Mouse (Mus musculus) urinary bladder, adult 2 months (tissue): Measurements from ENCODE around the gene Apobec2. TPM values are rescaled to one million over a fixed set of nuclear protein-coding genes. Genes with fewer than 3 reads are reported as not detected.

Source experiments
- polyA plus RNA-seq: library from polyadenylated mRNA; depleted of rRNA; stranded (reverse); fragments of >200 nt; gene quantifications from 2 replicates; pipeline ENCODE4 v1.2.3, GENCODE M21; 2012; rRNA removed

The Apobec2 gene
- polyA plus RNA-seq, 1 experiment, result 6.8 TPM

Other genes with a start within 250 kb of the Apobec2 start
- gene Trem1, start 200.2 kb downstream of the Apobec2 start, polyA plus RNA-seq, result 0.01 TPM in 1 of 2 replicates, not detected in the other
- gene Trem3, start 185.2 kb downstream of the Apobec2 start, polyA plus RNA-seq, result not detected in 2 replicates
- 0.49 and 0.89 TPM in 2 replicates for gene Treml4, start 168.6 kb downstream of the Apobec2 start, polyA plus RNA-seq
- 0.19 and 0.32 TPM in 2 replicates for gene Treml2, start 133.4 kb downstream of the Apobec2 start, polyA plus RNA-seq
- gene B430306N03Rik, start 116.8 kb downstream of the Apobec2 start, polyA plus RNA-seq, result 0.46 and 0.66 TPM in 2 replicates
- gene Trem2, start 86.5 kb downstream of the Apobec2 start, polyA plus RNA-seq, result 7.6 and 8.8 TPM in 2 replicates
- gene Treml1, start 73.0 kb downstream of the Apobec2 start, polyA plus RNA-seq, result 0.07 and 0.11 TPM in 2 replicates
- 31.7 and 39.2 TPM in 2 replicates for gene Nfya, start 23.0 kb downstream of the Apobec2 start, polyA plus RNA-seq
- gene Oard1, start 22.9 kb downstream of the Apobec2 start, polyA plus RNA-seq, result 38.1 and 42.4 TPM in 2 replicates
- gene Tspo2, start 18.6 kb upstream of the Apobec2 start, polyA plus RNA-seq, result not detected in 2 replicates
- gene Unc5cl, start 22.0 kb upstream of the Apobec2 start, polyA plus RNA-seq, result 0.11 and 0.13 TPM in 2 replicates